Mouse (Mus musculus): ENCODE results near the gene Vps8.

Vps8 gene

DNA sequence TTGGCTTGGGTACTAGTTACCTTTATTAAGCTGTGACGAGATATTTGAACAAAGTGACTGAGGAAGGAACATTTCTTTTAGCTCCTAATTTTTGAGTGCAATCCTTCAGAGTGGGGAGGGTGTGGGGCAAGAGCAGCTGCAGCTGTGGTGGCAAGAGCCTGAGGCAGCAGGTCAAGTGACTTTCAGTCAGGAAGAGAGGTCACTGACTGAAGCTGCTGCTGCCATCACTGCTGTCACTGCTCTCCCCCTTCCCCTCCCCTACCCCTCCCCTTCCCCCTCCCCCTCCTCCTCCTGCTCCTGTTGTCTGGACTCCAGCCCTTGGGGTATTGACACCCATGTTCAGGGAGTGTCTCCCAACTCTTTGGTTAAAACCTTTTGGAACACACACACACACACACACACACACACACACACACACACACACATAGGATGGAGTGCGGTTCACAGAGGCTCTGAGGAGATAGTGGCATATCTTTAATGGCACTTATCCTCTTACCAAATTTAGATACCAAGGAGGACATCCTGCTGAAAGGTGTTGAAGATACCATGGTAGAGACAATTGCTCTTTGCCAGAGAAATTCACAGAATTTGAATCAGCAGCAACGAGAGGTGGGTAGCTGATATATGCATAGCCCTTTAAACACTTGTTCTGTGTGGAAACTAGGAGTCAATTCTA lies 139.8 kb downstream of the Vps8 start:
- DNase-seq = no peak

DNA sequence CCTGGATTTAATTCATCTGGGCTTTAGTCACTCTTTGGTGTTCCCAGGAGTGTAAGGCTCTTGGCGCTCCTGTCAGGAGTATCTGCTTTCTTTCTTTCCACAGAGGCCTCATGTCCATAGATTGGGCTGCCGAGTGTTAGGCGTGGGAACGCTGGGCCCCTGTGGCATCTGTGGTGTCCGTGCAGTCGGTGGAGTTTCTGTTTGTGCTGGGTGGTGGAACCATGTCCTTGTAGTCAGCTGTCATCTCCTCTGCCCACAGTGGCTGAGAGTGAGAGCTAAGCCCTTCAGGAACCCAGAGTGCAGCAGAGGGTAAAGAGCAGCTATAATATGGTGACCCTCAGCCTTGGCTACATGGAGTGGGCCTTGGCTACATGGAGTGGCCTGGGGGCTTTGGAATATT lies 140.4 kb downstream of the Vps8 start:
- no peak for DNase-seq

DNA sequence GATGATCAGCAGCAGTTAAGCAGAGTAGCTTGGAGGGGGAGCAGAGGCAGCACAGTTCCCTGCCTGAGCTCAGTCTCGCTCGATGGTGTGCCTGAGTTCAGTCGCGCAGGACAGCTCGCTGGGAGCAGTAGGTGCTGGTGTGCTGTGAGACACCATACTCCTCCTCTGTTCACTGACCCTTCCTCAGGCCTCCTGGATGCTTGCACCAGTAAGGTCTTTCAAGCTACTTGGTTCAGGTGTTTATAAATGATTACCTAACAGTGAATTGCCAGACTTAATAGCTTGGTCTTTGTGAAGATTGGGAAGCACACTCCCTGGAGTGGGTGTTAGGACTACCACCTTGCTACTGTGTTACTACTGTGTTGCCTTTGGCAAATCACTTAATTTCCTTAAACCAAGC lies 144.2 kb downstream of the Vps8 start:
- no peak for DNase-seq

DNA sequence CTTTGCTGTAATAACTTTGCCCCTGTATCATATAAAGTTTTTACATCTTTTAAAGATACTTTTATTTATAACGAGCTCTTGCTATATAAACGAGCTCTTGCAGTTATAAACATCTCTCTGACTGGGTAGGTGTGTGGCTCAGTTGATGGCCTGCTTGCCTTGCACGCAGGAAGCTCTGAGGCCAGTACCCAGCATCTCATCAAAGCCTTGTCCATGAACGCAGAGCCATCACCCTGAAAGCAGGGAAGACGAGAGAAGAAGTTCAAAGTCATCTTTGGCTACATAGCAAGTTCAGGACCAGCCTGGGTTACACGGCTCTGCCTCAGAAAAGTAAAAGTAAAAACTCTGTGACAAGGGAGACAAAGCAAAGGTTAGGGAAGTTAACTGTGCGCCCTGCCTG lies 147.0 kb downstream of the Vps8 start:
- DNase-seq = no peak

DNA sequence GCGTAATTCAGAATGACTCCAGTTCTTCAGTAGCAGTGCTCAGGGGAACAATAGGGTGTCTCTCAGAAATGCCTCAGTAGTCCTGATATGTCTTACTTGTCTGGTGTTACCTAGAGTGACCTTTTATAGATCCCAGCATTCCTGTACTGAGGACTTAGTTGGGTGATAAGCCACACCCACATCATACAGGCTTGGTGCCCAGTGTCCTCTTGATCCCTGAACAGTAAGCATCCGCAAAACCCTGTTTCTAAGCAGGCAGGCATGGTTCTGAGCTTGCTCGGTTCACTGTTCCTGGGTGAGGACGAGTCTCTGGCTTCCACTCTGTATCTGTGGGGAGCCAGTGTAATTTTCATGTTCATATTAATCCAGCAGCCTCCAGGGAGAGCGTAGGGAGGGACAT lies 147.9 kb downstream of the Vps8 start:
- peak; percentile 40 to 43 for DNase-seq

DNA sequence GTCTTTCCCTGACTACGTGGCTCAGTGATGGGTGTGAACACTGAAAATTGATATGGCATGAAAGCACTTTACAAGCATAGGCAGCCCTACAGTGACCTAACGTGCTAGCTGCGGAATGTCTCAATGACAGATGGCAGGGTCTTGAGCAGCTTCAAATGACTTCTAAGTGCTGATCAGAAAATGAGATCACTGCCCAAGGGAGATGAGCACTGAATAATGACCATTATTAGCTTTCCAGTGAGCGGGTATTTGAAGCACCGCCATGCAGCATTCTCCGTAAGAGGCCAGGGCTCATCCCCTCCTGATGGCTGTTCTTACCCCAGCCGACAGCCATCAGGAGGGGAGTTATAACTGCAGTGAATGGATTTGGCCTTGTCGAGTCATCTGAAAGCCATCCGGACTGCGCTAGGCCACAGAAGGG lies 153.1 kb downstream of the Vps8 start:
- DNase-seq = no peak

DNA sequence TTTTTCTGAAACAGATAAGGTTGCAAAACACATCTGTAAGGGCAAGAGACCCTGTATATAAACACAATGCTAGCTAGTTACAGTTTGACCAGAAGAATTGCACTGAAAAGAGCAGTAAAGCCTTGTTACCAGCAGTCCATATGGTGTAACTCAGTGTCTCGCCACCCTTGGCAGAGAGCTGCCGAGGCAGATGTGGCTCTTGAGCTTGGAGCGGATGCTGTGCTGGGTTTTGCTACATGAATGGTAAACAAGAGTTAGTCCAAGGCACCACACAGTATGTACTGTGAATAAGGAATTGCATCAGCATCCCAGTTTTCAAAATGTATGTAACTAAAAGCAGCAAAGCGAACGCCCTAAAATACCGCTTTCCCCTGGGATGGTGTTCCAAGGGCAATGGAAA lies 166.2 kb downstream of the Vps8 start:
- no peak for DNase-seq

DNA sequence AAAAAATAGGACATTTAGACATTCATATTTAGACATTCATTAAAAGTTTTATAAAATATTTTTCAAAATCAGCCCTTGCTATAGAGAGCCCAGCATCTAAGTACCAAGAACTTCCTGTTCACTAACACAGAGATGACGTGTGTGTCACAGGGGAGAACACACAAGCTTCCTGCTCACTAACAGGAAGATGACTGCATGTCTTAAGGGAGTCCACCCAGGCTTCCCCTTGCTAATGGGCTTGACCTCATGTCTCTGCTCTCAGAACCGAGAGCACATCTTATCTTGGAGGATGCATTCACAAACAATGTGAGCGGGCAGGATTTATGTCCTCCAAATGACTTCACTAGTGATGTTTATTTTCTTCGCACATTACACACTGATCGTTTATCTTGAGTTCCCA lies 167.9 kb downstream of the Vps8 start:
- DNase-seq = peak; percentile 36 to 71

DNA sequence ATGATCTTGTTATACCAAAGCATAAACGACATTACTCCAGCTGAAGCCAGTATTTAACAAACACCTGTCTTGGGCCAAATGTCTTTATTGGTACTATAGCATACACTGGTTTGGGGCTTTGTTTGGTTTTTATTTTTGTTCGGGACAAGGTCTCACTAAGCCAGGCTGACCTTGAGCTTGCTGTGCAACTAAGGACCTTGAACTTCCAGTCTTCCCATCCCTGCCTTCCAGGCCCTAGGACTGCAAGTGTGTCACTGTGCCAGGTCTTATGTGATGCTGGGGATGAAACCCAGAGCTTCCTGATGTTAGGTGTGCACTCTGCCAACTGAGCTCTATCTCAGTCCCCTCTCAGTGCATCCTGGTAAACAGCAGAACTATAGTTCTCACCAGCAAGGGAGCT lies 168.6 kb downstream of the Vps8 start:
- DNase-seq = no peak

DNA sequence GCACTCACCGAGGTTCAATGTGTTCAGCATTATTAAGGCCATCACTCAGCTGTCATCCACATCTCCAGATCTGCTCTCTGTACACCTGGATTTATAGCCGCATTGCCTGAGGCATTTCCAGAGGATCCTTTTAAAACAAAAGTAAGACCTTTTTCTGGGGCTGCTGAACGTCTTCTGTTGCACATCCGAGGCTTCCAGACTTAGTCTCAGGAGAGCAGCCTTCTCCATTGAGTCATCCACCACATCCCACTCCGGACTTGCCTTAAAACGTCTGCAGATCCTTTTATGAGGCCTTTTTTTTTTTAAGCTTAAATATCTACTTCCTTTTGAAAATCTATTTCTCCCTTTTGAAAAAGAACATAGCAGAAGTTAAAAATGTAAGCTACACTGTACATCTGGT lies 172.6 kb downstream of the Vps8 start:
- DNase-seq = no peak

DNA sequence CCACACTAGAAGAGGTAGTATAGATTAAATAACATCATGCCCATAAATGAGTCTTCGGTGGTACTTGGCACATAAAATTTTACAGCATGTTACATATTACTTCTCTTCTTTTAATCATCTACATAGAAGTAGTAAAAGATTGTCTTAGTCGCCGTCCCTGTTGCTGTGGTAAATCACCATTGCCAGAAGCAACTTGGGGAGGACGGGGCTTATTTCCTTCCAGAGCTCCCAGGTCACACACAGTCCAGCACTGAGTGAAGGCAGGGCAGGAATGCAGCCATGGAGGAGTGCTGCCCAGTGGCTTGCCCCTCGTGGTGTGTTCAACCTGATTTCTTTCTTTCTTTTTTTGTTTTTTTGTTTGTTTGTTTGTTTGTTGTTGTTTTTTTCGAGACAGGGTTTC lies 181.4 kb downstream of the Vps8 start:
- DNase-seq = peak; percentile 42 to 67

DNA sequence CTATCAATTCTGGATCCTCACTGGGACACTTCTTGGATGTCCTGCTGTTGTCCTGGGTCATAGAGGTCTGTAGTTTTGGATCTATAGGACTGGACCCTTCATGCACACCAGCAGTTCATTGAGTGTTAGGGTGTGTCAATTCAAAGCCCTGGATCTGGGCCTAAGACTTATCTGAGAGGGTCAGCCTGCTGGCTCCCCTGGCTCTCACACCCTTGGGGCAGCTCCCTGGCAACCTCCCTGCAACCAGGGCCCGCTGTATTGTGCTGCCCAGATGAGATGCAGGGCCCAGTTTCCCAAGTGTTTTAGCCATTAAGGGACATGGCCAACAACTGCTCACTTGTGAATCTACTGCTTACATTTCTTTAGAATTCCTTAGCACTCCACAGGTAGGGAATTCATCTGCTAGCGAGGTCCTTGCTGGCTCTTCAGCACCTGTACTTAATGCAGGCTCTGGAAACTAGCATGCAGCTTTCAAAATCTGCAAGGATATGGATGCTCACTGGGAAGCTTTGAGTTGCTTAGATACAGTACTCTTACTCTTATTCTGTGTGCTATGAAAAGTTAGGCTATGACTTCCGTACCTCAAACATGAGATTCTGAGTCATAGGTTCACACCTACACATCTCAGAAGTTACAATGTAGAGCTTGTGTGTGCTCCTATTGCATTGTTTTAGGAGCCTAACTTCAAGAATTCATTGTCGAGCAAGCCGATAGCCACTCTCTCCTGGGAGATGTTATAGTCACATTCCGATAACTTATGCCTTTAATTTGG lies 183.5 kb downstream of the Vps8 start:
- no peak for DNase-seq

DNA sequence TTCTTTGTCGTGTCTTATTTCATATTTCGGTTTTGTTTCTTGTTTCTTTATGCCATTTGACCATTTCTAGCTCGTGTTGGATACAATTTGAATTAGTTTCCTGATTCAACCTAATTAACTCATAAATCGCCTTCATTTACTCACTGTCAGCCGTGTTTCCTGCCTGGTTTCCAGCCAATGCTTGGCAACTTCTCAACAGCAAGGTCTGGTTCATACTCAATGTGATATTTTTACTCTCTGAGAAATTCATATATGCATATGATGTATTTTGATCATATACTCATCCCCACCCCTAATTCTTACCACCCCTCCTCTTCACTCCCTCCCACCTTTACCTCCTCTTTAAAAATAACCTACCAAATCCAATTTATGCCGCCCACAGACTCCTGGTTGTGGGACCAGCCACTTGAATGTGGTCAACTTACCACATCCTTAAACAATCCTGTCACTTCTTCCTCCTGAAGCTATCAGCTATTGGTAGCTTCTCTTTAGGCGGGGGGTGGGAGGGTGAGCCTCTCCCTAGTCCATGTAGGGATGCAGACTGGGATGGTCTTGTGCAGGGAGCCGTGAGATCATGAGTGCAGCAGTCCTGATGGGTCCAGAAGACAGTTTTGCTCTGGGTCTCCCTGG lies 184.2 kb downstream of the Vps8 start:
- DNase-seq = peak; percentile 55 to 66

DNA sequence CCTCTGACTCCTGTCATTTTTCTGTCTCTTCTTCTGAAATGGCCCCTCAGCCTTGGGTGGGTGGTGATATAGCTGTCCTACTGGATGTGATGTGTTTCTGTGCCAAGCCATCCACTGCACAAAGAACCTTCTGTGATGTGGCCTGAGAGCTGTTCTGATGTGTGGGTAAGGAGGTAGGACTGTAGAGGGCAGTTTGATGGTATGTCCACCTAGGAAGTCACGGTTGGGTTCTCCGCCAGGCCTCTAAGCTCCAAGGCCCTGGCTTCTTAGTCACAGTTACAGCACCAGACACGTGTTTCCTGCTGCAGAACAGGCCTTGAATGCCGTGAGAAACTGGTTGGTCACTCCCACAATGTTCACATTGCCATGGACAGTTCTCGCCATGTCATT lies 184.7 kb downstream of the Vps8 start:
- no peak for DNase-seq

DNA sequence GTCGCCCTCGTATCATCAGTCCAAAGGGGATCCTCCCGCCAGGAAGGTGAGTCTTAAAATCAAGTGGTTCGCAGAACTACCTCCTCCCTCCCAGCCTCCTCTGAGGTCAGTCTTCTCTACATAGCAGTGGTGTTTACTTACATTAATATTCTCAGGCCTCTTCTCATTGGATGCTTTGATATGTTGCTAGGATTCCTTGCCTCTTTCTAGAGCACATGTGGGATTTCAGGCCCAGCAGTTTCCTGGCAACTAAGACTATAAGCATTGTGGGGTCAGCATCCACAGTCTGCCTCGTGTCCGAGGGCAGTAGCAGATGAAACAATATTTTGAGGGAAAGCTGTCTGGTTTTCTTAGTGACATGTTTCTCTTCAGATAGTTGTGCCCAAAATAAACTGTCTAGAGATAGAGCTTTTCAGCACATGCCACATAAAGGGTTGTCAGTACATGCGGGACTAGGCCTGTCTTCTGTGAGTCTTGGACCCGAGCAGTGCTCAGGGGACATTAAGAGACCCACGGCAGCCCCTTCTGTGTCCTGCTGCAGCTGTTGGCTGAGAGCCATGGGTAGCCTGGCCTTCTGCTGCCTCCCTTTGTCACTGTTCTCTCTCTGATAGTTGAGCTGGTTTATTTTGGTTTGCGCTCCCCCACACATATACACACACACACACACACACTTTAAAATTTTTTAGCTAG lies 185.4 kb downstream of the Vps8 start:
- no peak for DNase-seq

DNA sequence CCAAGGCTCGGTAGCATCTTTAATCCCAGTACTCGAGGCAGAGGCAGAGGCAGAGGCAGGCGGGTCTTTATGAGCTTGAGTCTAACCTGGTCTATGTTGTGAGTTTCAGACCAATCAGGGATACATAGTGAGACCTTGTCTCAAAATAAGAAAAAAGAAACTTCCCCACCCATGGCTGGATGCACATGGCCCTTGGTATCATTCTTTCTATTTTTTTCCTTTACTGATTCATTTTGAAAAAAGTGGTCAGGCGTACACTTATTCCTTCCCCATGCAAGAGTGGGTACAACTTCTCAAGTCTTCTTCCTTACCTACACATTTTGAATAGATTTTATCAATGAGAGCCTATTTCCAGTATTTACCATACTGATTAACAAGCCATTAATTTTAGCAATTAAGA lies 187.6 kb downstream of the Vps8 start:
- DNase-seq = no peak

DNA sequence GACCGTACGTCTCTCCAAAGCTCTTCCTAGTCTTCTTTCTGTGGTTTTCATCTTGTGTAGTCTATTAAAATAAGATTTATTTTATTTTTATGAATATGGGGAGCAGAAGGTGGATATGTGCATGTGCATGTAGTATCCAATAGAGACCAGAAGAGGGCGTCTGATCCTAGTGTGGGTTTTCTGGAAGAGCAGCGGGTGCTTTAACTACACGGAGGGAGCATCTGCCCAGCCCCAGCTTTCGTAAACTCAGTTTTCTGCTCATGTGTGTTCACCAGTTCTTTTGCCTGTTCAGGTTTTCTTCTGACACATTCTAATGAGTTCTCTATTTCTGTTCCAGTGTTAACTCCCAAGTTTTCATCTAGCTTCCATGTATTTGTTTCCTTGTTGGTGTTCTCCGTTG lies 192.9 kb downstream of the Vps8 start:
- peak in 1 of 2 experiments; percentile 56 for DNase-seq

DNA sequence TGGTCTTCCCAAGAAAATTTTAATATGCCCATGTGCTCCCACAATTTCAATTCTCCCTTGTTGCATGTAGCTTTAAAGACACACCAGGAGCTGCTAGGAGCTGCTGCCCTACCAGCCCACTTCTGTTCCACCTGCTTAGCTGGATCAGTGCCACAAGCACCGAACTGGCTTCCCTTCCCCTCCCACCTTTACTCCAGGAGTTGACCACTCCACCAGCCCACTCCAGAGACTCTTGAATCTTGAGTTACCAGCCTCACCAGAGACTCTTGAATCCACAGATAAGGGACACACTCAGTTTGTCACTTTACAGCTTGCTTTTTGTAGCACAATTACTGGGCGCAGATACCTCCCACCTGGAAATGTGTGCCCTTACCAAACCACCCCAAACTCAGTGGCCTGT lies 197.7 kb downstream of the Vps8 start:
- DNase-seq = no peak

DNA sequence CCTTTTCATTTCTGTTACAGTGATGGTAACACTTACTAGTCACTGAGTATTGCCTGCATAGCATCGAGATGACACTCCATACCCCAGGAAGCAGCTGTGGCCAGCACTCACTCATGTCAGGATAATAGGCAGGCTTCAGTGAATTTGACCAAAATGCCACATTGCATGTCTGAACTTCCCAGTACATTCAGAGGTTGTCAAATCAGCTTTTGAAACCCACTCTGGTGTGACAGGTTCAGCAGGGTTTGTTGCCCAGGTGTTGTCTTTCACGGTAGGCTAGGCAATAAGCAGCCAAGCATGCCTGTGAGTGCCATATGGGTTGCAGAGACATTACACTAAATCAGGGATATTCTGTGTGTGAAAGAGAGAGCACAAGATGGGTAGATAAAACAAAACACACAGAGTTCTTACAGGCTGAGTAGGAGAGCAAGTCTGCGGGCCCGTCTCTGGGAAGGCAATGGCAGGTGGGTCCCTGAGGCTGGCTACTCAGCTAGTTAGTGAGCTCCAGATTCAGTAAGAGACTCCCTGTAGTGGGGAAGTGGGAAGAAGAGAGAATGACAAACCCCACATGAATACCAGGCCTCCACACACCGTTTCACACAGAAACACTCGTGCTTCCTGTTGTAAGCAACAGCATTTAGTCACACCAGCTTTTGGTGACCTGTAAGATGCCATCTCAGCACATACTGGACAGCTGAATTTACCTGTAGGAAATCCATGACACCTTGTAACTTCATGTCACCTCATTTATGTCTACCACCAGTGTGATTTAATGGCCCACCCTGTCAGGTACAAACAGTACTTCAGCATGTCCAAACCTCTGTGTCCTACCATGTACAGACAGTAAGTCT lies 203.1 kb downstream of the Vps8 start:
- DNase-seq = no peak

DNA sequence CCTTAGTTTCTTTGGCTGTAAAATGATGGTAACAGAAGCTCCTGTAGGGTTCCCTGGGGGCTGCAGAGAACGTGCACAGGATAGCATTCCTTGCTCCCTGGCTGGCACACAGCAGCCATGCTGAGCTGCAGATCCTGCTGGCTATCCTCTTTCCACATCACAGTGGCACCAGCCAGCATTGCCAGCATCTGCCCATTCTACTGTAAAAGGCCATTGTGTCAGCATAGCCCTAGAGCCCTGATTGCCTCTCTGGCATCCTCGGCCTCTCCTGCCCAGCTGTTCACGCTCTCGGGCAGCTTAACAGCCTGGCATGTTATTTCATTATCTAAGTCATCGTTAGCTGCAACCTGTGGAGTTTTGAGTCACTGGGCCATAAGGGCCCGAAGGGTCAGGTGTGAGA lies 204.3 kb downstream of the Vps8 start:
- no peak for DNase-seq

DNA sequence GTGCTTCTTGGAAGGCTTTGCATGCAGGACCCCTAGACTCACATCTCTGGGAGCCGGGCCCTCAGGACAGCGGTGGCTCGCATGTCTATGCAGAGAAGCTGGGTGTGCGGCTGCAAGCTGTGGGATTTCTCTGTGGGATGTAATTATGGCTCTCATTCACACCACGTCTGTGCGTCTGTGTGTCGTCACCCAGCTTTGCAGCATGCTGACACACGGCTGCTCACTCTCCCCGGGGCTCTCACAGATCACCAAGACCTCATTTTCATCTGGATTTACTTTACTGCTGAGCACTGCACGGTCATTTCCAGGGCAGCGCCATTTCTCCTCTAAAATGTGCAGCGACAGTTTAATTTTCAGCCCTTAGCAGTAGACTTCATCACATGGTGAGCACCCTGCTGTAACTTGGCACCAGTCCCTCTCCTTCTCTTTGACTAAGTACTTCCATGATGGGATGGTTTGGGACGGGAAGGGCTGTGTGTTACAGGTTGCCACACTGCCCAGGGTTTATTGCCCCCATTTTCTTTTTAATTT lies 205.2 kb downstream of the Vps8 start:
- DNase-seq = no peak

DNA sequence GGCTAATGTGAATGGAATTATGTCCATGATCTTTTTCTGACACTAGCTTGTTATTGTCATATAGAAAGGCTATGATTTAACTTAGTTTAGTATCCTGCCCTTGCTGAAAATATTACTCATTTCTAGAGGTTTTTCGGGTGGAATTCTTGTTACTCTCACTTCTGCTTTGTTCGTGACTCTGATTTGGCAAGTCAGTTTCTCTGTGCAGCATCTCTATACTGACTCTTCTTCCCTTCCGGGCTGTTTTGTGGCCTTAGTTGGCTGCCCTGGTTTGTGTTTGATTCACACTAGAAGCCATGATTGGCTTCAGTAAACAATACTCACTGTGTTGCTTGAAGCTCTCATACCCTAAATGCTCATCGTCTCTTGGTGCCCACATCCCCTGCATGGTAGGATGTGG lies 207.7 kb downstream of the Vps8 start:
- no peak for DNase-seq

All from kidney, postnatal 25 days (tissue).